Mouse (Mus musculus): Measurements from ENCODE around the gene Msmb. TPM values are rescaled to one million over a fixed set of nuclear protein-coding genes. Genes with fewer than 3 reads are reported as not detected.
"Not testable (repeated sequence)": the region's sequence is repeated elsewhere in the genome, so short reads cannot be mapped to it uniquely, and the experiment has no call there.

Gene Msmb
- not detected in 2 replicates for polyA plus RNA-seq (2015; fragmentation: Nextera tagmentation; extraction: Ambion mirVana)

GRCm38 (mm10) chr14:32141723-32142122 is at the start of gene Msmb:
Gene Msmb, plus strand, starts transcription at chr14:32142023.
- Histone ChIP-seq H3K4me3 (no peak within 1 kb of the TSS), H3K4me1 (no peaks in the 10 kb centered on the region), H3K27ac (no peak within 1 kb of the TSS), H3K36me3 (no peaks in the 10 kb centered on the region), H3K9ac (no peak within 1 kb of the TSS), H3K4me2 (no peak within 1 kb of the TSS), H3K9me3 (no peaks in the 10 kb centered on the region), H3K27me3 (no peaks in the 10 kb centered on the region)
- 78% methylated on average over 5 of the region's 5 CpGs for WGBS
- ATAC-seq (ENCODE audit: insufficient number of reproducible peaks, low FRiP score, low TSS enrichment, low read depth) = no peak

- Histone ChIP-seq H3K36me3 (peaks cover 45% of the 10 kb centered on the region), H3K4me3 (no peak overlapping the region), H3K4me2 (no peak overlapping the region), H3K9me3 (no peaks in the 10 kb centered on the region), H3K27me3 (no peaks in the 10 kb centered on the region), H3K4me1 (peaks cover 8% of the 10 kb centered on the region; the same call in 1 of the 2 replicates), H3K9ac (no peak overlapping the region), H3K27ac (no peak overlapping the region)
- ATAC-seq (ENCODE audit: insufficient number of reproducible peaks, low FRiP score, low TSS enrichment, low read depth) = no peak
- 84% methylated on average over 1 of the region's 1 CpGs for WGBS
Observed at GRCm38 (mm10) chr14:32093018-32093417, 48.8 kb upstream of the Msmb start.

GRCm38 (mm10) chr14:32093500-32094117 is 48.2 kb upstream of the Msmb start:
- H3K27me3 ChIP-seq = no peaks in the 10 kb centered on the region
- H3K9ac ChIP-seq = no peak overlapping the region
- H3K27ac ChIP-seq = no peak overlapping the region
- no peak for ATAC-seq (ENCODE audit: insufficient number of reproducible peaks, low FRiP score, low TSS enrichment, low read depth)
- peaks cover 8% of the 10 kb centered on the region; the same call in 1 of the 2 replicates for H3K4me1 ChIP-seq
- no peak overlapping the region for H3K4me2 ChIP-seq
- H3K36me3 ChIP-seq = peaks cover 51% of the 10 kb centered on the region
- no peak overlapping the region for H3K4me3 ChIP-seq
- 83% methylated on average over 11 of the region's 11 CpGs for WGBS
- no peaks in the 10 kb centered on the region for H3K9me3 ChIP-seq

GRCm38 (mm10) chr14:32095646-32096045 is 46.2 kb upstream of the Msmb start:
- Histone ChIP-seq H3K27me3 (no peaks in the 10 kb centered on the region), H3K27ac (no peak overlapping the region), H3K4me1 (peaks cover 8% of the 10 kb centered on the region; the same call in 1 of the 2 replicates), H3K9ac (no peak overlapping the region), H3K9me3 (no peaks in the 10 kb centered on the region), H3K4me3 (no peak overlapping the region), H3K4me2 (no peak overlapping the region), H3K36me3 (peaks cover 71% of the 10 kb centered on the region)
- 77% methylated on average over 5 of the region's 5 CpGs for WGBS
- ATAC-seq (ENCODE audit: insufficient number of reproducible peaks, low FRiP score, low TSS enrichment, low read depth) = no peak

- Histone ChIP-seq H3K9me3 (no peaks in the 10 kb centered on the region), H3K36me3 (peaks cover 72% of the 10 kb centered on the region)
- ATAC-seq (ENCODE audit: insufficient number of reproducible peaks, low FRiP score, low TSS enrichment, low read depth) = no peak
Observed at GRCm38 (mm10) chr14:32096740-32097139, 45.1 kb upstream of the Msmb start.

GRCm38 (mm10) chr14:32097691-32098090 is 44.1 kb upstream of the Msmb start:
- no peak overlapping the region for H3K27ac ChIP-seq
- H3K4me3 ChIP-seq = no peak overlapping the region
- no peak overlapping the region for H3K9ac ChIP-seq
- no peak overlapping the region for H3K4me2 ChIP-seq
- no peaks in the 10 kb centered on the region for H3K9me3 ChIP-seq
- 86% methylated on average over 7 of the region's 7 CpGs for WGBS
- peaks cover 67% of the 10 kb centered on the region for H3K36me3 ChIP-seq
- no peak for ATAC-seq (ENCODE audit: insufficient number of reproducible peaks, low FRiP score, low TSS enrichment, low read depth)
- no peaks in the 10 kb centered on the region for H3K27me3 ChIP-seq
- no peaks in the 10 kb centered on the region for H3K4me1 ChIP-seq

More at GRCm38 (mm10) chr14:32096740-32097139, 45.1 kb upstream of the Msmb start:
- H3K27ac ChIP-seq = no peak overlapping the region
- no peak overlapping the region for H3K4me2 ChIP-seq
- WGBS = 77% methylated on average over 5 of the region's 5 CpGs
- no peaks in the 10 kb centered on the region for H3K4me1 ChIP-seq
- H3K4me3 ChIP-seq = no peak overlapping the region
- no peaks in the 10 kb centered on the region for H3K27me3 ChIP-seq
- H3K9ac ChIP-seq = no peak overlapping the region

- H3K27ac ChIP-seq = no peak overlapping the region
- no peaks in the 10 kb centered on the region for H3K9me3 ChIP-seq
- no peak overlapping the region for H3K4me2 ChIP-seq
- H3K4me1 ChIP-seq = no peaks in the 10 kb centered on the region
- 91% methylated on average over 3 of the region's 3 CpGs for WGBS
- H3K27me3 ChIP-seq = no peaks in the 10 kb centered on the region
- no peak for ATAC-seq (ENCODE audit: insufficient number of reproducible peaks, low FRiP score, low TSS enrichment, low read depth)
- no peak overlapping the region for H3K4me3 ChIP-seq
- H3K9ac ChIP-seq = no peak overlapping the region
- peaks cover 68% of the 10 kb centered on the region for H3K36me3 ChIP-seq
Observed at GRCm38 (mm10) chr14:32098951-32099350, 42.9 kb upstream of the Msmb start.

- ATAC-seq (ENCODE audit: insufficient number of reproducible peaks, low FRiP score, low TSS enrichment, low read depth) = no peak
- H3K27me3 ChIP-seq = no peaks in the 10 kb centered on the region
- H3K4me2 ChIP-seq = no peak overlapping the region
- H3K27ac ChIP-seq = no peak overlapping the region
- WGBS = 86% methylated on average over 4 of the region's 4 CpGs
- peaks cover 30% of the 10 kb centered on the region for H3K36me3 ChIP-seq
- H3K4me3 ChIP-seq = no peak overlapping the region
- no peaks in the 10 kb centered on the region for H3K9me3 ChIP-seq
- no peaks in the 10 kb centered on the region for H3K4me1 ChIP-seq
- H3K9ac ChIP-seq = no peak overlapping the region
Observed at GRCm38 (mm10) chr14:32103556-32103955, 38.3 kb upstream of the Msmb start.

- Histone ChIP-seq H3K9ac (no peak overlapping the region), H3K4me3 (no peak overlapping the region), H3K4me2 (no peak overlapping the region), H3K9me3 (no peaks in the 10 kb centered on the region), H3K4me1 (no peaks in the 10 kb centered on the region), H3K36me3 (peaks cover 9% of the 10 kb centered on the region; the same call in 1 of the 2 replicates), H3K27me3 (no peaks in the 10 kb centered on the region), H3K27ac (no peak overlapping the region)
- no peak for ATAC-seq (ENCODE audit: insufficient number of reproducible peaks, low FRiP score, low TSS enrichment, low read depth)
- 51% methylated on average over 7 of the region's 7 CpGs for WGBS
Observed at GRCm38 (mm10) chr14:32105663-32106062, 36.2 kb upstream of the Msmb start.

GRCm38 (mm10) chr14:32106911-32107310 is 34.9 kb upstream of the Msmb start:
- H3K4me2 ChIP-seq = no peak overlapping the region
- H3K27ac ChIP-seq = no peak overlapping the region
- no peaks in the 10 kb centered on the region for H3K4me1 ChIP-seq
- H3K4me3 ChIP-seq = no peak overlapping the region
- no peak for ATAC-seq (ENCODE audit: insufficient number of reproducible peaks, low FRiP score, low TSS enrichment, low read depth)
- WGBS = 86% methylated on average over 4 of the region's 4 CpGs
- peaks cover 7% of the 10 kb centered on the region; the same call in 1 of the 2 replicates for H3K36me3 ChIP-seq
- no peak overlapping the region for H3K9ac ChIP-seq
- no peaks in the 10 kb centered on the region for H3K9me3 ChIP-seq
- no peaks in the 10 kb centered on the region for H3K27me3 ChIP-seq

- H3K9me3 ChIP-seq; H3K4me2 ChIP-seq; H3K4me1 ChIP-seq; H3K9ac ChIP-seq; H3K4me3 ChIP-seq; H3K36me3 ChIP-seq; H3K27me3 ChIP-seq; ATAC-seq (ENCODE audit: insufficient number of reproducible peaks, low FRiP score, low TSS enrichment, low read depth); H3K27ac ChIP-seq: not testable (repeated sequence)
- 90% methylated on average over 10 of the region's 10 CpGs for WGBS
Observed at GRCm38 (mm10) chr14:32112124-32112523, 29.7 kb upstream of the Msmb start.

- no peak overlapping the region for H3K27ac ChIP-seq
- peaks cover 5% of the 10 kb centered on the region; the same call in 1 of the 2 replicates for H3K4me1 ChIP-seq
- H3K4me3 ChIP-seq = no peak overlapping the region
- ATAC-seq (ENCODE audit: insufficient number of reproducible peaks, low FRiP score, low TSS enrichment, low read depth) = no peak
- H3K9ac ChIP-seq = no peak overlapping the region
- no peaks in the 10 kb centered on the region for H3K27me3 ChIP-seq
- no peaks in the 10 kb centered on the region for H3K9me3 ChIP-seq
- H3K4me2 ChIP-seq = no peak overlapping the region
- WGBS = 31% methylated on average over 11 of the region's 11 CpGs
- no peaks in the 10 kb centered on the region for H3K36me3 ChIP-seq
Observed at GRCm38 (mm10) chr14:32120940-32121919, 20.6 kb upstream of the Msmb start.
